Mouse (Mus musculus): ENCODE measurements around the gene Slc4a5.

DNA sequence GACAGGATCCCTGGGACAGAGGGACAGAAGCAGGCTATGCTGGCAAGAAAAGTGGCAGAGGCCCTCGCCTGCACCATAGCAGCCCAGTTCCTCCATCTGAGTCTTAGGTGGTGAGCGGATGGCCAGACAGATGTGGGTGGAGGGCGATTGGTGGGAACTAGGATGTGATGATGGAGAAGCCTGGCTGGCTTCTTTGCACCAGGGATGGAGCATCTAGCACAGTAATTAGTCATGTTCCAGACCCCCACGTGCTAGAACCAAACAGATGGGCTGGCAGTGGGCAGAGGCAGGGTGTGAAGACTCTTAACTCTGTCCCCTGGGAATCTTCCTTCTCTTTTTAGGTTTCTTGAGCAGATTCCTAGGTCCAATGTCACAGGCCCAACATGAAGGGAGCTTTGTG is 16.3 kb upstream of the Slc4a5 start:
- no peak for TF ChIP-seq CTCF (IDR thresholded peaks at IDR 0.05)
- no peak for TF ChIP-seq EP300 (IDR thresholded peaks at IDR 0.05)
